Mouse (Mus musculus) intestine, embryonic 14.5 days (tissue): ENCODE results near the gene Lrrc4b. TPM values are rescaled to one million over a fixed set of nuclear protein-coding genes. Genes with fewer than 3 reads are reported as not detected.
A peak's percentile ranks its signal among the peaks of the same experiment; 100 is the strongest.

Source experiments
- ATAC-seq: fragments of 200-750 bp; cut with Nextera tagmentation; replicated peaks from 2 replicates; pipeline ENCODE4 v1.8.0; 2017; ENCODE audit warnings: low read depth, moderate number of reproducible peaks, moderate TSS enrichment, moderate library complexity; ENCODE audit not compliant: low FRiP score, low TSS enrichment
- DNase-seq: peaks from one replicate; pipeline ENCODE4 v3.0.0-alpha.2; 2018; ENCODE audit warnings: low spot score
- H3K27ac ChIP-seq: fragments of 300-500 bp; sonication (generic); 2 replicates; pipeline ENCODE4 v1.5.1; 2014; ENCODE audit warnings: low read depth, mild to moderate bottlenecking, control low read depth
- H3K27me3 ChIP-seq: fragments of 300-500 bp; sonication (generic); replicated peaks from 2 replicates; pipeline ENCODE4 v1.6.1; 2014; ENCODE audit warnings: low read length, control low read depth; ENCODE audit not compliant: control insufficient read depth, insufficient read depth
- H3K36me3 ChIP-seq: fragments of 300-500 bp; sonication (generic); 2 replicates; pipeline ENCODE4 v1.6.1; 2014; ENCODE audit warnings: low read length, control low read depth; ENCODE audit not compliant: control insufficient read depth, insufficient read depth
- H3K4me1 ChIP-seq: fragments of 300-500 bp; sonication (generic); replicated peaks from 2 replicates; pipeline ENCODE4 v1.6.1; 2014; ENCODE audit warnings: low read length, control low read depth, mixed read lengths; ENCODE audit not compliant: control insufficient read depth, insufficient read depth
- H3K4me2 ChIP-seq: fragments of 300-500 bp; sonication (generic); 2 replicates; pipeline ENCODE4 v1.6.1; 2014; ENCODE audit warnings: low read length
- H3K4me3 ChIP-seq: fragments of 300-500 bp; sonication (generic); 2 replicates; pipeline ENCODE4 v1.5.1; 2014; ENCODE audit warnings: low read depth, low read length, control low read depth, mixed read lengths
- H3K9ac ChIP-seq: fragments of 300-500 bp; sonication (generic); 2 replicates; pipeline ENCODE4 v1.6.1; 2014; ENCODE audit warnings: mild to moderate bottlenecking, low read length
- H3K9me3 ChIP-seq: fragments of 300-500 bp; sonication (generic); 2 replicates; pipeline ENCODE4 v1.6.1; 2016; ENCODE audit warnings: low read length, control low read depth; ENCODE audit not compliant: control insufficient read depth
- WGBS: fragments of 180-500 bp; shearing (Covaris S2); extraction: QIAGEN DNeasy Blood & Tissue Kit; methylation state at CpG from one replicate; pipeline ENCODE4 v1.1.7; 2014; 5-methylcytosine and 5-hydroxymethylcytosine counted together
- polyA plus RNA-seq: library from polyadenylated mRNA; unstranded; fragments of >200 nt; fragmentation: Nextera tagmentation; extraction: Ambion mirVana; gene quantifications from 2 replicates; pipeline ENCODE4 v1.2.1, GENCODE M21; 2014

Gene Lrrc4b
- polyA plus RNA-seq, 1 experiment from 2014 or later, result 1.3 TPM

GRCm38 (mm10) chr7:44453256-44453655, 24.4 kb downstream of the Lrrc4b start:
- no peak; the same call in 1 of the 2 replicates for ATAC-seq
- no peak overlapping the region for H3K4me3 ChIP-seq
- H3K9me3 ChIP-seq, result no peaks in the 10 kb centered on the region
- DNase-seq, result no peak
- H3K27me3 ChIP-seq, result peaks cover 3% of the 10 kb centered on the region; the same call in 1 of the 2 replicates
- H3K4me2 ChIP-seq, result no peak overlapping the region
- 3% methylated on average over 3 of the region's 3 CpGs for WGBS
- H3K4me1 ChIP-seq, result no peaks in the 10 kb centered on the region
- no peak overlapping the region for H3K9ac ChIP-seq
- no peak overlapping the region for H3K27ac ChIP-seq
- H3K36me3 ChIP-seq, result no peaks in the 10 kb centered on the region

GRCm38 (mm10) chr7:44456302-44456701, 27.5 kb downstream of the Lrrc4b start:
- ATAC-seq, result no peak
- WGBS, result 84% methylated on average over 1 of the region's 1 CpGs

GRCm38 (mm10) chr7:44460067-44460466, 31.2 kb downstream of the Lrrc4b start:
- 77% methylated on average over 6 of the region's 6 CpGs for WGBS
- Histone ChIP-seq H3K27me3 (peaks cover 57% of the 10 kb centered on the region), H3K4me1 (0 out of 2 replicates have a peak, but pooled peaks cover 4% of the 10 kb centered on the region), H3K9ac (no peak overlapping the region), H3K36me3 (no peaks in the 10 kb centered on the region), H3K4me3 (no peak overlapping the region), H3K27ac (no peak overlapping the region), H3K4me2 (no peak overlapping the region), H3K9me3 (no peaks in the 10 kb centered on the region)
- no peak for DNase-seq
- ATAC-seq, result no peak

More at GRCm38 (mm10) chr7:44456302-44456701, 27.5 kb downstream of the Lrrc4b start:
- Histone ChIP-seq H3K27ac (no peak overlapping the region), H3K36me3 (no peaks in the 10 kb centered on the region), H3K4me1 (no peaks in the 10 kb centered on the region), H3K9ac (no peak overlapping the region), H3K9me3 (no peaks in the 10 kb centered on the region), H3K4me3 (no peak overlapping the region), H3K4me2 (no peak overlapping the region), H3K27me3 (peaks cover 25% of the 10 kb centered on the region)
- DNase-seq, result no peak

- H3K9me3 ChIP-seq, result no peaks in the 10 kb centered on the region
- H3K4me2 ChIP-seq, result no peak overlapping the region
- no peak overlapping the region for H3K4me3 ChIP-seq
- WGBS, result 70% methylated on average over 31 of the region's 31 CpGs
- DNase-seq (no peak), ATAC-seq (no peak)
- no peak overlapping the region for H3K27ac ChIP-seq
- no peak overlapping the region for H3K9ac ChIP-seq
- H3K4me1 ChIP-seq, result 0 out of 2 replicates have a peak, but pooled peaks cover 4% of the 10 kb centered on the region
- H3K36me3 ChIP-seq, result no peaks in the 10 kb centered on the region
- H3K27me3 ChIP-seq, result peaks cover 57% of the 10 kb centered on the region
Observed at GRCm38 (mm10) chr7:44460767-44461502, 32.1 kb downstream of the Lrrc4b start.

DNA sequence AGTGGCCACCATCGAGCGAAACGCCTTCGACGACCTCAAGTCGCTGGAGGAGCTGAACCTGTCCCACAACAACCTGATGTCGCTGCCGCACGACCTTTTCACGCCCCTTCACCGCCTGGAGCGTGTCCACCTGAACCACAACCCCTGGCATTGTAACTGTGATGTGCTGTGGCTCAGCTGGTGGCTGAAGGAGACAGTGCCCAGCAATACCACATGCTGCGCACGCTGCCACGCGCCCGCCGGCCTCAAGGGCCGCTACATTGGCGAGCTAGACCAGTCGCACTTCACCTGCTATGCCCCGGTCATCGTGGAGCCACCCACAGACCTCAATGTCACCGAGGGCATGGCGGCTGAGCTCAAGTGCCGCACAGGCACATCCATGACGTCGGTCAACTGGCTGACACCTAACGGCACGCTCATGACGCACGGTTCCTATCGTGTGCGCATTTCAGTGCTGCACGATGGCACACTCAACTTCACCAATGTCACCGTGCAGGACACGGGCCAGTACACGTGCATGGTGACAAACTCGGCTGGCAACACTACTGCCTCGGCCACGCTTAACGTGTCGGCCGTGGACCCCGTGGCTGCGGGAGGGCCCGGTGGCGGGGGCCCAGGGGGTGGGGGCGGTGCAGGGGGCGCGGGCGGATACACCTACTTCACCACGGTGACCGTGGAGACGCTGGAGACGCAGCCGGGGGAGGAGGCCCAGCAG, 32.8 kb downstream of the Lrrc4b start:
- Histone ChIP-seq H3K4me2 (no peak overlapping the region), H3K4me3 (no peak overlapping the region), H3K4me1 (0 out of 2 replicates have a peak, but pooled peaks cover 4% of the 10 kb centered on the region), H3K9me3 (no peaks in the 10 kb centered on the region), H3K27me3 (peaks cover 57% of the 10 kb centered on the region), H3K9ac (no peak overlapping the region), H3K27ac (no peak overlapping the region), H3K36me3 (no peaks in the 10 kb centered on the region)
- DNase-seq (no peak), ATAC-seq (no peak)
- 43% methylated on average over 57 of the region's 57 CpGs for WGBS

DNA sequence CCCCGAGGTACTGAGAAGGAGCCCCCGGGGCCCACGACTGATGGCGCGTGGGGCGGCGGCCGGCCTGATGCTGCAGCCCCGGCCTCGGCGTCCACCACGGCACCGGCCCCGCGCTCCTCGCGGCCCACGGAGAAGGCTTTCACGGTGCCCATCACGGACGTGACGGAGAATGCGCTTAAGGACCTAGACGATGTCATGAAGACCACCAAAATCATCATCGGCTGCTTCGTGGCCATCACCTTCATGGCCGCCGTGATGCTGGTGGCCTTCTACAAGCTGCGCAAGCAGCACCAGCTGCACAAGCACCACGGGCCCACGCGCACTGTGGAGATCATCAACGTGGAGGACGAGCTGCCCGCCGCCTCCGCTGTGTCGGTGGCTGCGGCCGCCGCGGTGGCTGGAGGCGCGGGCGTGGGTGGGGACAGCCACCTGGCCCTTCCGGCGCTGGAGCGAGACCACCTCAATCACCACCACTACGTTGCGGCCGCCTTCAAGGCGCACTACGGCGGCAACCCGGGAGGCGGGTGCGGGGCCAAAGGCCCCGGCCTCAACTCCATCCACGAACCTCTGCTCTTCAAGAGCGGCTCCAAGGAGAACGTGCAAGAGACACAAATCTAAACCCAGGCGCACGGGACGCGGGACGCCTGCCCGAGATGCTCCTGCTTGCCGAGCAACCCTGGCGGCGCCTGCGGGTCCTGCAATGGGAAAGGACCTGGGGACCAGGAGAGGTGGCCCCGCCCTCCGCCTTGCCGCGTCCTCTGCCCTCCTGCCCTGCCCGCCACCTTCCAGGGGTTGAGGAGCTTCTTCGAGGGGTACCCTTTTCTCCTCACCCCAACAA, 33.6 kb downstream of the Lrrc4b start:
- no peak overlapping the region for H3K9ac ChIP-seq
- peak overlapping the region; percentile 44 for H3K4me2 ChIP-seq
- DNase-seq (peak; percentile 77), ATAC-seq (no peak)
- no peaks in the 10 kb centered on the region for H3K36me3 ChIP-seq
- peaks cover 57% of the 10 kb centered on the region for H3K27me3 ChIP-seq
- WGBS, result 14% methylated on average over 77 of the region's 77 CpGs
- H3K9me3 ChIP-seq, result no peaks in the 10 kb centered on the region
- H3K4me3 ChIP-seq, result peak overlapping the region; percentile 23
- H3K27ac ChIP-seq, result no peak overlapping the region
- H3K4me1 ChIP-seq, result 0 out of 2 replicates have a peak, but pooled peaks cover 4% of the 10 kb centered on the region

DNA sequence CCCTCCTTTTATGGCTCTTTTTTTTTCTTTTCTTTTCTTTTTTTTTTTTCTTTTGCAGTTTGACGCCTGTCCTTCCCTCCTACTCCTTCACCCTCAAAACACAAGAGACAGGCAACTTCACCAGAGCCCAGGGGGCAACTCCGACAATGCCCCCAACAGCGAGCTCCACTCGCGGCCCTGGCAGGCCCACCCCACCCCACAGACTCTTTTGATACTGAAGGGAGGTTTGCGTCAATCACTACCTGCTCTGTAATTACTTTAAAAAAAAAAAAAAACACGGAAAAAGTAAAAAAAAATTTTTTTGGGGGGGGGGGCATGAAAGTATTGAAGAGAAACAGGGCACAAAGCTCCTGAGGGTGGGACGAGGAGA, 34.2 kb downstream of the Lrrc4b start:
- H3K36me3 ChIP-seq, result no peaks in the 10 kb centered on the region
- 0 out of 2 replicates have a peak overlapping the region, but pooled peaks have one; percentile 23 for H3K4me3 ChIP-seq
- no peak overlapping the region for H3K27ac ChIP-seq
- H3K9me3 ChIP-seq, result no peaks in the 10 kb centered on the region
- 25% methylated on average over 8 of the region's 8 CpGs for WGBS
- H3K9ac ChIP-seq, result no peak overlapping the region
- 0 out of 2 replicates have a peak, but pooled peaks cover 4% of the 10 kb centered on the region for H3K4me1 ChIP-seq
- H3K4me2 ChIP-seq, result peak overlapping the region; percentile 44; the same call in 1 of the 2 replicates
- no peak for DNase-seq
- H3K27me3 ChIP-seq, result peaks cover 57% of the 10 kb centered on the region
- ATAC-seq, result no peak

DNA sequence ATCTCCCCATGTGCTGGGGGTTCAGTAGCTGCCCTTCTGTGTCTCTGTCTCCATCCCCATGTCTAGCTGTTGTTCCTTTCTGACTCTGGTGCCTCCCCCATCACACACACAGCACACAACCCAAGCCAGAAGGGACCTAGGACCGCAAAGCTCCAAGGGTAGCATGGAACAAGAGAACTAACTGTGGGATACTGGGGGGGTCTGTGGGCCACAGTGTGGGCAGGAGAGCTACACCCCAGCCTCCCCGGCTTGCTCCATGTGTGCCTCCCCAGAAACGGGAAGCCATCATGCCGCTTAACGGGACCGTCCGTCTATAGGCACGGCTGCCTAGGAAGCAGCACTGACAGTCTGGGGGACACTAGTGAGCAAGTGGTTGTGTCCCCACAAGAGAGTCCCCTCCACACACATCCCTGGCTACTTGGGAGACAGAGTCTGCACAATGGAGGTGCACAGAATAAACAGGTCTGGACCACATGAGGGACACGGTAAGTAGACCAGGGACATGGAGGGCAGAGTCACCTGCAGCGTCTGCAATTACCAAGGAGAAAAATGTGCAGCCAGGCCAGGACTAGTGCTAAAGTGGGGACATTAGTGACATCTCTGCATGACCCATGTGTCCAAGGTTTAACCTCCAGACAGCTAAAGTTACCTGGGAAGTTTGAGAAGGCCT, 34.9 kb downstream of the Lrrc4b start:
- Histone ChIP-seq H3K4me2 (no peak overlapping the region), H3K27ac (no peak overlapping the region), H3K27me3 (peaks cover 57% of the 10 kb centered on the region), H3K9ac (no peak overlapping the region), H3K9me3 (no peaks in the 10 kb centered on the region), H3K36me3 (no peaks in the 10 kb centered on the region), H3K4me1 (peaks cover 8% of the 10 kb centered on the region), H3K4me3 (no peak overlapping the region)
- WGBS, result 82% methylated on average over 10 of the region's 10 CpGs
- DNase-seq (no peak), ATAC-seq (no peak)
